Mouse (Mus musculus): Measurements from ENCODE around the gene Mtfp1. TPM values are rescaled to one million over a fixed set of nuclear protein-coding genes. Genes with fewer than 3 reads are reported as not detected.

Mtfp1 gene
- total RNA-seq (2023), result 1 to 10 TPM; 1.1 to 1.9 TPM

GRCm38 (mm10) chr11:4095171-4096053 is at the start of gene Mtfp1:
Gene Mtfp1 (minus strand): TSS chr11:4095445.

DNA sequence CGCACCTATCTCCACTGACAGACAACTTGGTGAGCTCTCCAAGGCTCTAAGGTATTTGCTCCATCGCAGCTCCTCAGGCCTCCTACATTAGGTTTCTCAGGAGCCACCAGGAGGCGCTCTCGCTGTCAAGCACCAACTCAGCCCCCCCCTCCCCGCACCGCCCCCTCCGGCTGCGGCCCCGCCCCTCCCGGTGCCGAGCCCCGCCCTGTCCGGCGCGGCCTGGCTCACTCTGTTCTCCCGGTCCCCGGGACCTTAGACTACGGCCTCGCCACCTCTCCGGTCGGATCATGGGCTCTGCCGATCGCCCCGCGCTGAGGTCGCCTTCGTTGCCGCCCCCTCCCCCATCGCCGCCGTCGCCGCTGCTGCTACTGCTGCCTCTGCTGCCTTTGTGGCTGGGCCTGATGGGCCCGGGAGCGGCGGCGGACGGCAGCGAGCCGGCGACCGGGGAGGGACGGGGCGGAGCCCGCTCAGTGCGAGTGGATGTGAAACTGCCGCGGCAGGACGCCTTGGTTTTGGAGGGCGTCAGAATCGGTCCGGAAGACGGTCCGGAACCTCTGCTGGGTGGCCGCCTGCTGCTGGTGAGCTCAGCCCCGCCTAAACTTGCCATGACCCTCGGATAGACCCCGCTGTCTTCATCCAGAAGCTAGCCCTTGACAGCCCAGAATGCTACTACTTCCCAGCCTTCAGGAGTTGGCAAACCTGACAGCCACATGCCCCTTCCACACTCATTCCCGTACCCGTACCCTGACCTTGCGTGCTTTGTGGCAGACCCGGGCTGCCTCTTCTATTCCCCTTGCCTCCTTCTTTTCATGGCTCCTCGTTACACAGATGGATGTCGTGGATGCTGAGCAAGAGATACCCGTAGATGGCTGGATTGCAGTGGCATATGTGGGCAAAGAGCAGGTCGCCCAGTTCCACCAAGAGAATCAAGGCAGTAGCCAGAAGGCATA is 40.0 kb upstream of the Mtfp1 start, which contains the start of gene Rnf215:
Rnf215 (plus strand) TSS at position 217 of the 950 bp plus-strand sequence.

GRCm38 (mm10) chr11:4122742-4123579 is 27.7 kb upstream of the Mtfp1 start, which contains the start of gene Sec14l2:
Gene Sec14l2 (minus strand): TSS chr11:4123415.

GRCm38 (mm10) chr11:4064627-4065122 is 30.6 kb downstream of the Mtfp1 start, which contains the start of gene Sec14l3:
Gene Sec14l3 (plus strand): TSS chr11:4064841.

Other genes starting within 250 kb of the Mtfp1 start
- gene Osbp2, start 231.5 kb downstream of the Mtfp1 start, total RNA-seq (2023), result not detected
- under 1 TPM; 0.46 to 0.49 TPM for gene 4921536K21Rik, start 200.3 kb downstream of the Mtfp1 start, total RNA-seq (2023)
- gene Dusp18, start 200.2 kb downstream of the Mtfp1 start, total RNA-seq (2023), result 1 to 10 TPM; 5.1 TPM
- gene Slc35e4, start 180.8 kb downstream of the Mtfp1 start, total RNA-seq (2023), result 10 to 100 TPM in 1 of 2 experiments, 1 to 10 TPM in 1; 9.0 to 13.4 TPM
- 100 to 1,000 TPM; 171 to 175 TPM for gene Tcn2, start 163.3 kb downstream of the Mtfp1 start, total RNA-seq (2023)
- gene Pes1, start 131.5 kb downstream of the Mtfp1 start, total RNA-seq (2023), result 10 to 100 TPM; 28.1 to 32.8 TPM
- gene 4930556J24Rik, start 118.7 kb downstream of the Mtfp1 start, total RNA-seq (2023), result not detected
- gene Gal3st1, start 111.8 kb downstream of the Mtfp1 start, total RNA-seq (2023), result under 1 TPM in 1 of 2 experiments, not detected in 1; 0.22 TPM
- gene Sec14l4, start 64.0 kb downstream of the Mtfp1 start, total RNA-seq (2023), result not detected
- not detected for gene Sec14l3, start 30.6 kb downstream of the Mtfp1 start, total RNA-seq (2023)
- gene Sec14l2, start 28.0 kb upstream of the Mtfp1 start, total RNA-seq (2023), result 1 to 10 TPM; 1.2 to 5.2 TPM
- 10 to 100 TPM; 11.5 to 14.2 TPM for gene Rnf215, start 39.8 kb upstream of the Mtfp1 start, total RNA-seq (2023)
- gene Ccdc157, start 64.8 kb upstream of the Mtfp1 start, total RNA-seq (2023), result 1 to 10 TPM in 1 of 2 experiments, under 1 TPM in 1; 0.77 to 1.2 TPM
- gene Sf3a1, start 64.9 kb upstream of the Mtfp1 start, total RNA-seq (2023), result 10 to 100 TPM; 33.6 to 39.2 TPM
- gene Tbc1d10a, start 91.3 kb upstream of the Mtfp1 start, total RNA-seq (2023), result 10 to 100 TPM; 12.8 to 17.3 TPM
- gene Castor1, start 122.8 kb upstream of the Mtfp1 start, total RNA-seq (2023), result 1 to 10 TPM; 4.3 to 4.8 TPM
- 100 to 1,000 TPM; 334 to 395 TPM for gene Osm, start 141.0 kb upstream of the Mtfp1 start, total RNA-seq (2023)
- gene Lif, start 162.1 kb upstream of the Mtfp1 start, total RNA-seq (2023), result 1 to 10 TPM in 1 of 2 experiments, under 1 TPM in 1; 0.93 to 1.3 TPM